Mouse (Mus musculus) liver, adult 2 months (tissue): Measurements from ENCODE around the gene Extl2. TPM values are rescaled to one million over a fixed set of nuclear protein-coding genes. Genes with fewer than 3 reads are reported as not detected.

Experiments
- DNase-seq: peaks from one replicate; pipeline ENCODE4 v3.0.0-alpha.2; 2011; ENCODE audit warnings: low read depth, low spot score; ENCODE audit errors: extremely low read depth
- H3K27ac ChIP-seq: fragments of 200-500 bp; replicated peaks from 2 replicates; pipeline ENCODE4 v1.5.1; 2012; ENCODE audit warnings: low read depth, mild to moderate bottlenecking, control low read depth, inconsistent platforms, low read length; ENCODE audit not compliant: insufficient read depth
- H3K27me3 ChIP-seq: fragments of 200-500 bp; 2 replicates; pipeline ENCODE4 v1.6.1; 2012; ENCODE audit warnings: mild to moderate bottlenecking, moderate library complexity, low read length, inconsistent platforms; ENCODE audit not compliant: control insufficient read depth, insufficient read depth
- H3K36me3 ChIP-seq: fragments of 200-500 bp; 2 replicates; pipeline ENCODE4 v1.6.1; 2012; ENCODE audit warnings: low read length, inconsistent platforms; ENCODE audit not compliant: control insufficient read depth, insufficient read depth
- H3K4me1 ChIP-seq: fragments of 200-500 bp; 2 replicates; pipeline ENCODE4 v1.6.1; 2011; ENCODE audit warnings: low read length; ENCODE audit not compliant: control insufficient read depth, insufficient read depth
- H3K4me3 ChIP-seq: fragments of 200-500 bp; 2 replicates; pipeline ENCODE4 v1.5.1; 2011; ENCODE audit warnings: low read depth, mild to moderate bottlenecking, control low read depth, low read length, moderate library complexity; ENCODE audit not compliant: insufficient read depth
- H3K79me2 ChIP-seq: fragments of 200-500 bp; 2 replicates; pipeline ENCODE4 v1.6.1; 2012; ENCODE audit warnings: inconsistent platforms, mild to moderate bottlenecking, low read length, moderate library complexity; ENCODE audit not compliant: control insufficient read depth, insufficient read depth
- H3K9ac ChIP-seq: fragments of 200-500 bp; 2 replicates; pipeline ENCODE4 v1.6.1; 2012; ENCODE audit warnings: low read depth, mild to moderate bottlenecking, control low read depth, inconsistent platforms, low read length
- CTCF ChIP-seq: fragments of 200-500 bp; IDR thresholded peaks from 2 replicates; pipeline ENCODE4 v1.5.1; 2011; ENCODE audit warnings: low read depth, low read length, control low read depth
- POLR2A ChIP-seq: fragments of 200-500 bp; IDR thresholded peaks from 2 replicates; pipeline ENCODE4 v1.6.1; 2011; ENCODE audit warnings: low read length, control low read depth; ENCODE audit not compliant: insufficient read depth; ENCODE audit errors: extremely low read depth
- WGBS: fragments of 180-500 bp; shearing (Covaris S2); methylation state at CpG from one replicate; pipeline ENCODE4 v1.1.7; 2018; 5-methylcytosine and 5-hydroxymethylcytosine counted together
- polyA plus RNA-seq: library from polyadenylated mRNA; depleted of rRNA; stranded (reverse); fragments of >200 nt; gene quantifications from 2 replicates; pipeline ENCODE4 v1.2.3, GENCODE M21; 2012; rRNA removed
- total RNA-seq: library from RNA; depleted of rRNA; stranded (reverse); fragments of >200 nt; gene quantifications from 2 replicates; pipeline ENCODE4 v1.2.3, GENCODE M21; 2014; rRNA removed

Extl2 gene
- total and polyA plus RNA-seq, 2 experiments, result 6.5 to 7.0 TPM

DNA sequence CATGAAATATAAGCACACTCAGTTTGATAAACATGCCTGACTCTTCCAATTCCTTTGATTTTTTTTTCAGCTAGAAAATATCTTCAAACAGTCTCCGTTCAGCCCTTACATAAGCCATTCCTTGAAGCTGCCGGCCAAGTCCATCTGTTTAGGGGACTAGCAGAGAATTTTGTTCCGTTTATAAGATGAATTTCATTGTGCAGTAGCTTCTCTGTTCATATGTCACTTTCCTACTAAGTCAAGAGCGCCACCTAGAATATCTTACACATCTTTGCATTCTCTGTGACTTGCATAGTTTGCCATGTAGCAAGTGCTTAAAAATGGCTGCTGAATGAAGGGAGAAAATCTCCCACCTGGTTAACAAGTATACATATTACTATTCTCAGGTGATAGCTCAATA lies 71.2 kb downstream of the Extl2 start:
- DNase-seq, result no peak
- no peak overlapping the region for H3K4me3 ChIP-seq
- H3K79me2 ChIP-seq, result no peaks in the 10 kb centered on the region
- no peak overlapping the region for H3K27ac ChIP-seq
- 84% methylated on average over 4 of the region's 4 CpGs for WGBS
- no peaks in the 10 kb centered on the region for H3K27me3 ChIP-seq
- no peak overlapping the region for H3K9ac ChIP-seq
- TF ChIP-seq CTCF (no peak), POLR2A (no peak)
- H3K4me1 ChIP-seq, result no peaks in the 10 kb centered on the region
- no peaks in the 10 kb centered on the region for H3K36me3 ChIP-seq

Other genes starting within 250 kb of the Extl2 start
- 7.7 and 9.3 TPM in 2 replicates for gene Dph5, start 119.6 kb upstream of the Extl2 start, total RNA-seq
- 3.4 and 3.8 TPM in 2 replicates for gene Dph5, start 119.6 kb upstream of the Extl2 start, polyA plus RNA-seq
- gene Slc30a7, start 56 bp upstream of the Extl2 start, total RNA-seq, result 11.2 and 13.4 TPM in 2 replicates
- 5.8 and 6.5 TPM in 2 replicates for gene Slc30a7, start 56 bp upstream of the Extl2 start, polyA plus RNA-seq
- gene Vcam1, start 122.2 kb downstream of the Extl2 start, total RNA-seq, result 16.9 and 20.1 TPM in 2 replicates
- gene Vcam1, start 122.2 kb downstream of the Extl2 start, polyA plus RNA-seq, result 0.71 and 1.9 TPM in 2 replicates
- gene Gpr88, start 246.0 kb downstream of the Extl2 start, total RNA-seq, result not detected in 2 replicates
- not detected in 2 replicates for gene Gpr88, start 246.0 kb downstream of the Extl2 start, polyA plus RNA-seq